ENCODE assay signal across 7 mouse cellular contexts in the genomic region with DNA sequence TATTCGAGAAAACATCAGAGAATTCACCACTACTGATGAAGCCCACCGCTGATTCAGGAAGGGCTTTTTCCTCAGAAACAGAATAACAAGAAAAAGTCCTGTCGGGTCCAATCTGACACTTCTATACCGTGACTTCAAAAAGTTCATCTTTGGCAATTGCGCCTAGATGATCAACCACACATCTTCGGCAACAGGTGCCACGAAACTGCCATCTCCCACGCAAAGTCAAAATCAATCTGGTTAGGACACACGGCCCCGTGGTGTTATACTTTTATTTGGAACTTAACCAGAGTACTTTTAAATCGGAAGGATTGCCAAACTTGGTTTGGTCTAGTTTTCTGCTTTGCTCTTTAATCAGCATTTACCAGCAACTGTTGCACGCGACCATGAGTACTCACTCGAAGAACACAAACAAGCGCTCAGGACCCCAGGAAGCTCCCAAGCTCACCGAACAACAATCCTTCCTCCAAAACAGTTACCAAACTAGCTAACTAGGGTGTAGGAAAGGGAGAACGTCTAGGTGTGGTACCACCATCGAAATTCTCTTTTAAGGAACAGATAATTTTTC. TPM values are rescaled to one million over a fixed set of nuclear protein-coding genes. Genes with fewer than 3 reads are reported as not detected.
DNase-seq lines count a peak whose midpoint lies in the region; ATAC-seq and TF ChIP-seq lines count a peak whose summit lies in the region.

No protein-coding gene starts in this region.

- no peaks in the 10 kb centered on the region for H3K27me3 ChIP-seq in testis, adult 2 months (ENCODE audit: control insufficient read depth, insufficient read depth, low read length)
- no peaks in the 10 kb centered on the region for H3K27me3 ChIP-seq in forebrain, embryonic 11.5 days (ENCODE audit: control insufficient read depth, insufficient read depth, low read length)
- no peaks in the 10 kb centered on the region for H3K27me3 ChIP-seq in stomach, embryonic 14.5 days (ENCODE audit: control insufficient read depth, insufficient read depth, low read length)

- peak overlapping the region; percentile 76 for H3K4me2 ChIP-seq in forebrain, embryonic 11.5 days (ENCODE audit: low read depth, low read length, severe bottlenecking)
- peak overlapping the region; percentile 80 for H3K4me2 ChIP-seq in stomach, embryonic 14.5 days (replicated peaks; ENCODE audit: low read depth, low read length)

- no peaks in the 10 kb centered on the region for H3K9me3 ChIP-seq in forebrain, embryonic 11.5 days (ENCODE audit: control insufficient read depth, low read length)
- H3K9me3 ChIP-seq in stomach, embryonic 14.5 days (ENCODE audit: control insufficient read depth, low read depth, low read length) = no peaks in the 10 kb centered on the region

- H3K36me3 ChIP-seq in testis, adult 2 months (ENCODE audit: control insufficient read depth, insufficient read depth, low read length) = no peaks in the 10 kb centered on the region
- no peaks in the 10 kb centered on the region for H3K36me3 ChIP-seq in forebrain, embryonic 11.5 days (ENCODE audit: control insufficient read depth, insufficient read depth, low read length)
- H3K36me3 ChIP-seq in stomach, embryonic 14.5 days (ENCODE audit: control insufficient read depth, insufficient read depth, low read length) = no peaks in the 10 kb centered on the region

- H3K4me3 ChIP-seq in testis, adult 2 months (ENCODE audit: control insufficient read depth, low read depth, low read length) = peak overlapping the region; percentile 99
- H3K4me3 ChIP-seq in forebrain, embryonic 11.5 days (ENCODE audit: low read depth, low read length) = peak overlapping the region; percentile 76
- H3K4me3 ChIP-seq in stomach, embryonic 14.5 days (ENCODE audit: low read depth, low read length) = peak overlapping the region; percentile 78

- TF ChIP-seq CTCF in testis, adult 2 months (IDR thresholded peaks at IDR 0.05; ENCODE audit: control insufficient read depth, insufficient read depth, insufficient replicate concordance, low read depth, low read length) = no peak

- no peak for TF ChIP-seq POLR2A in testis, adult 2 months (IDR thresholded peaks at IDR 0.05; ENCODE audit: control insufficient read depth, low read depth, low read length)

- H3K27ac ChIP-seq in testis, adult 2 months (ENCODE audit: control insufficient read depth, insufficient read depth, low read depth, low read length) = 0 out of 2 replicates have a peak overlapping the region, but pooled peaks have one; percentile 29
- H3K27ac ChIP-seq in forebrain, embryonic 11.5 days (ENCODE audit: low read depth, low read length) = no peak overlapping the region
- peak overlapping the region; percentile 94; the same call in 1 of the 2 replicates for H3K27ac ChIP-seq in stomach, embryonic 14.5 days (ENCODE audit: low read length)

- peak overlapping the region; percentile 86 for H3K9ac ChIP-seq in forebrain, embryonic 11.5 days (ENCODE audit: low read length)
- H3K9ac ChIP-seq in stomach, embryonic 14.5 days (replicated peaks; ENCODE audit: low read depth, low read length) = peak overlapping the region; percentile 98

- ATAC-seq in forebrain, embryonic 11.5 days (replicated peaks; ENCODE audit: low FRiP score) = no peak
- ATAC-seq in stomach, embryonic 14.5 days (ENCODE audit: insufficient number of reproducible peaks, insufficient read depth, low FRiP score, low read depth) = no peak
- ATAC-seq in activated CD4-positive, CD25-positive, alpha-beta regulatory T cell, adult 4 months = no peak

- H3K4me1 ChIP-seq in testis, adult 2 months (ENCODE audit: control insufficient read depth, insufficient read depth, low read length) = peaks cover 15% of the 10 kb centered on the region
- peaks cover 3% of the 10 kb centered on the region; the same call in 1 of the 2 replicates for H3K4me1 ChIP-seq in forebrain, embryonic 11.5 days (replicated peaks; ENCODE audit: control insufficient read depth, insufficient read depth, low read length)
- 0 out of 2 replicates have a peak, but pooled peaks cover 6% of the 10 kb centered on the region for H3K4me1 ChIP-seq in stomach, embryonic 14.5 days (ENCODE audit: control insufficient read depth, insufficient read depth, low read length)

- WGBS in forebrain, embryonic 11.5 days = 2% methylated on average over 18 of the region's 18 CpGs
- WGBS in stomach, embryonic 14.5 days = under 1% methylated on average over 18 of the region's 18 CpGs

- no peak for DNase-seq in testis, postnatal 14 days (ENCODE audit: low spot score)
- no peak for DNase-seq in forebrain, embryonic 11.5 days (ENCODE audit: low spot score)
- DNase-seq in liver = peak; percentile 17
- no peak for DNase-seq in right cerebral cortex, postnatal 4 days

RNA-seq across cellular contexts. Expression of gene Bptf, which starts 1.6 kb away (rescaled TPM):
- polyA plus RNA-seq in testis, adult 2 months (2012; rRNA removed) = 16.1 and 17.7 TPM in 2 replicates
- polyA plus RNA-seq in forebrain, embryonic 11.5 days (2014; fragmentation: Nextera tagmentation; extraction: Ambion mirVana) = 49.6 and 50.6 TPM in 2 replicates
- polyA plus RNA-seq in stomach, embryonic 14.5 days (2014; fragmentation: Nextera tagmentation; extraction: Ambion mirVana) = 43.9 and 57.0 TPM in 2 replicates
- polyA plus RNA-seq in activated CD4-positive, CD25-positive, alpha-beta regulatory T cell, adult 4 months (2017; shearing (Covaris generic)) = 10 to 100 TPM; 57.7 to 74.0 TPM

RNA-seq across cellular contexts. Expression of gene Nol11, which starts 58.9 kb away (rescaled TPM):
- polyA plus RNA-seq in testis, adult 2 months (2012; rRNA removed) = 3.4 and 4.3 TPM in 2 replicates
- polyA plus RNA-seq in forebrain, embryonic 11.5 days (2014; fragmentation: Nextera tagmentation; extraction: Ambion mirVana) = 75.0 and 76.8 TPM in 2 replicates
- 51.7 and 54.0 TPM in 2 replicates for polyA plus RNA-seq in stomach, embryonic 14.5 days (2014; fragmentation: Nextera tagmentation; extraction: Ambion mirVana)
- 10 to 100 TPM; 44.5 to 45.8 TPM for polyA plus RNA-seq in activated CD4-positive, CD25-positive, alpha-beta regulatory T cell, adult 4 months (2017; shearing (Covaris generic))
